Mouse (Mus musculus): ENCODE measurements around the gene Capn13. TPM values are rescaled to one million over a fixed set of nuclear protein-coding genes. Genes with fewer than 3 reads are reported as not detected.

The Capn13 gene
- polyA plus RNA-seq, 1 experiment, result 0.13 TPM

- no peaks in the 10 kb centered on the region for H3K4me1 ChIP-seq (ENCODE audit: control insufficient read depth, insufficient read depth, low read length)
- H3K4me3 ChIP-seq (replicated peaks; ENCODE audit: extremely low read depth, low read depth, low read length), result no peak overlapping the region
- WGBS, result 74% methylated on average over 4 of the region's 4 CpGs
- no peak for DNase-seq
- TF ChIP-seq CTCF (IDR thresholded peaks at IDR 0.05; ENCODE audit: insufficient read depth, low read length), result no peak
- TF ChIP-seq POLR2A (IDR thresholded peaks at IDR 0.05; ENCODE audit: borderline replicate concordance, extremely low read depth, low read depth, low read length), result no peak
Observed at GRCm38 (mm10) chr17:73308691-73309090, 92.0 kb downstream of the Capn13 start.

- WGBS, result 41% methylated on average over 7 of the region's 7 CpGs
- Histone ChIP-seq H3K4me1 (ENCODE audit: control insufficient read depth, insufficient read depth, low read length) (no peaks in the 10 kb centered on the region), H3K4me3 (replicated peaks; ENCODE audit: extremely low read depth, low read depth, low read length) (no peak overlapping the region)
- no peak for DNase-seq
- TF ChIP-seq CTCF (IDR thresholded peaks at IDR 0.05; ENCODE audit: insufficient read depth, low read length) (no peak), POLR2A (IDR thresholded peaks at IDR 0.05; ENCODE audit: borderline replicate concordance, extremely low read depth, low read depth, low read length) (no peak)
Observed at GRCm38 (mm10) chr17:73306626-73307025, 94.0 kb downstream of the Capn13 start.

GRCm38 (mm10) chr17:73305622-73306021 is 95.0 kb downstream of the Capn13 start:
- peak; percentile 10 for DNase-seq
- WGBS, result 49% methylated on average over 9 of the region's 9 CpGs
- Histone ChIP-seq H3K4me3 (replicated peaks; ENCODE audit: extremely low read depth, low read depth, low read length) (no peak overlapping the region), H3K4me1 (ENCODE audit: control insufficient read depth, insufficient read depth, low read length) (no peaks in the 10 kb centered on the region)
- peak; percentile 48 for TF ChIP-seq CTCF (IDR thresholded peaks at IDR 0.05; ENCODE audit: insufficient read depth, low read length)
- no peak for TF ChIP-seq POLR2A (IDR thresholded peaks at IDR 0.05; ENCODE audit: borderline replicate concordance, extremely low read depth, low read depth, low read length)

- DNase-seq, result no peak
- WGBS, result 48% methylated on average over 19 of the region's 19 CpGs
- Histone ChIP-seq H3K4me3 (replicated peaks; ENCODE audit: extremely low read depth, low read depth, low read length) (no peak overlapping the region), H3K4me1 (ENCODE audit: control insufficient read depth, insufficient read depth, low read length) (no peaks in the 10 kb centered on the region)
- TF ChIP-seq POLR2A (IDR thresholded peaks at IDR 0.05; ENCODE audit: borderline replicate concordance, extremely low read depth, low read depth, low read length) (no peak), CTCF (IDR thresholded peaks at IDR 0.05; ENCODE audit: insufficient read depth, low read length) (no peak)
Observed at GRCm38 (mm10) chr17:73304086-73304812, 96.4 kb downstream of the Capn13 start.

- no peak for DNase-seq
- TF ChIP-seq POLR2A (IDR thresholded peaks at IDR 0.05; ENCODE audit: borderline replicate concordance, extremely low read depth, low read depth, low read length), result no peak
- TF ChIP-seq CTCF (IDR thresholded peaks at IDR 0.05; ENCODE audit: insufficient read depth, low read length), result no peak
- 58% methylated on average over 13 of the region's 13 CpGs for WGBS
- Histone ChIP-seq H3K4me1 (ENCODE audit: control insufficient read depth, insufficient read depth, low read length) (no peaks in the 10 kb centered on the region), H3K4me3 (replicated peaks; ENCODE audit: extremely low read depth, low read depth, low read length) (no peak overlapping the region)
Observed at GRCm38 (mm10) chr17:73303676-73304075, 97.0 kb downstream of the Capn13 start.

- no peak for TF ChIP-seq POLR2A (IDR thresholded peaks at IDR 0.05; ENCODE audit: borderline replicate concordance, extremely low read depth, low read depth, low read length)
- peak; percentile 45 for TF ChIP-seq CTCF (IDR thresholded peaks at IDR 0.05; ENCODE audit: insufficient read depth, low read length)
- DNase-seq, result peak; percentile 27
- no peaks in the 10 kb centered on the region for H3K4me1 ChIP-seq (ENCODE audit: control insufficient read depth, insufficient read depth, low read length)
- no peak overlapping the region for H3K4me3 ChIP-seq (replicated peaks; ENCODE audit: extremely low read depth, low read depth, low read length)
- WGBS, result 17% methylated on average over 5 of the region's 5 CpGs
Observed at GRCm38 (mm10) chr17:73303217-73303616, 97.4 kb downstream of the Capn13 start.

- H3K4me3 ChIP-seq (replicated peaks; ENCODE audit: extremely low read depth, low read depth, low read length), result no peak overlapping the region
- no peaks in the 10 kb centered on the region for H3K4me1 ChIP-seq (ENCODE audit: control insufficient read depth, insufficient read depth, low read length)
- TF ChIP-seq CTCF (IDR thresholded peaks at IDR 0.05; ENCODE audit: insufficient read depth, low read length) (peak; percentile 80), POLR2A (IDR thresholded peaks at IDR 0.05; ENCODE audit: borderline replicate concordance, extremely low read depth, low read depth, low read length) (no peak)
- WGBS, result 4% methylated on average over 10 of the region's 10 CpGs
- DNase-seq, result peak; percentile 52
Observed at GRCm38 (mm10) chr17:73302104-73302503, 98.6 kb downstream of the Capn13 start.

GRCm38 (mm10) chr17:73301258-73302050 is 99.2 kb downstream of the Capn13 start:
- peak; percentile 73 for TF ChIP-seq CTCF (IDR thresholded peaks at IDR 0.05; ENCODE audit: insufficient read depth, low read length)
- no peak for TF ChIP-seq POLR2A (IDR thresholded peaks at IDR 0.05; ENCODE audit: borderline replicate concordance, extremely low read depth, low read depth, low read length)
- WGBS, result 29% methylated on average over 15 of the region's 15 CpGs
- no peaks in the 10 kb centered on the region for H3K4me1 ChIP-seq (ENCODE audit: control insufficient read depth, insufficient read depth, low read length)
- no peak overlapping the region for H3K4me3 ChIP-seq (replicated peaks; ENCODE audit: extremely low read depth, low read depth, low read length)
- DNase-seq, result peak; percentile 35

GRCm38 (mm10) chr17:73300147-73300880 is 100.4 kb downstream of the Capn13 start:
- no peak for TF ChIP-seq POLR2A (IDR thresholded peaks at IDR 0.05; ENCODE audit: borderline replicate concordance, extremely low read depth, low read depth, low read length)
- no peak for TF ChIP-seq CTCF (IDR thresholded peaks at IDR 0.05; ENCODE audit: insufficient read depth, low read length)
- H3K4me1 ChIP-seq (ENCODE audit: control insufficient read depth, insufficient read depth, low read length), result no peaks in the 10 kb centered on the region
- no peak overlapping the region for H3K4me3 ChIP-seq (replicated peaks; ENCODE audit: extremely low read depth, low read depth, low read length)
- 39% methylated on average over 7 of the region's 7 CpGs for WGBS
- no peak for DNase-seq
